Mouse (Mus musculus) midbrain, embryonic 13.5 days (tissue): ENCODE results near the gene Txnrd1. TPM values are rescaled to one million over a fixed set of nuclear protein-coding genes. Genes with fewer than 3 reads are reported as not detected.

ENCODE experiments used
- ATAC-seq: fragments of 200-750 bp; cut with Nextera tagmentation; 2 replicates; pipeline ENCODE4 v1.8.0; 2017; ENCODE audit warnings: mild to moderate bottlenecking, moderate TSS enrichment, moderate library complexity
- H3K27ac ChIP-seq: fragments of 300-500 bp; sonication (generic); 2 replicates; pipeline ENCODE4 v1.5.1; 2015; ENCODE audit warnings: inconsistent platforms, mild to moderate bottlenecking, moderate library complexity
- H3K27me3 ChIP-seq: fragments of 300-500 bp; sonication (generic); 2 replicates; pipeline ENCODE4 v1.6.1; 2015; ENCODE audit warnings: mild to moderate bottlenecking, inconsistent platforms
- H3K36me3 ChIP-seq: fragments of 300-500 bp; sonication (generic); 2 replicates; pipeline ENCODE4 v1.6.1; 2015; ENCODE audit warnings: mild to moderate bottlenecking, inconsistent platforms
- H3K4me1 ChIP-seq: fragments of 300-500 bp; sonication (generic); replicated peaks from 2 replicates; pipeline ENCODE4 v1.6.1; 2015; ENCODE audit warnings: inconsistent platforms
- H3K4me2 ChIP-seq: fragments of 300-500 bp; sonication (generic); replicated peaks from 2 replicates; pipeline ENCODE4 v1.6.1; 2015; ENCODE audit warnings: moderate library complexity, mild to moderate bottlenecking, inconsistent platforms
- H3K4me3 ChIP-seq: fragments of 300-500 bp; sonication (generic); replicated peaks from 2 replicates; pipeline ENCODE4 v1.5.1; 2015; ENCODE audit warnings: mild to moderate bottlenecking, inconsistent platforms
- H3K9ac ChIP-seq: fragments of 300-500 bp; sonication (generic); replicated peaks from 2 replicates; pipeline ENCODE4 v1.6.1; 2015; ENCODE audit warnings: mild to moderate bottlenecking, inconsistent platforms
- H3K9me3 ChIP-seq: fragments of 300-500 bp; sonication (generic); 2 replicates; pipeline ENCODE4 v1.6.1; 2016; ENCODE audit warnings: mild to moderate bottlenecking, inconsistent platforms
- WGBS: fragments of 180-500 bp; shearing (Covaris S2); methylation state at CpG from one replicate; pipeline ENCODE4 v1.1.7; 2015; 5-methylcytosine and 5-hydroxymethylcytosine counted together
- polyA plus RNA-seq: library from polyadenylated mRNA; unstranded; fragments of >200 nt; fragmentation: Nextera tagmentation; extraction: Ambion mirVana; gene quantifications from 2 replicates; pipeline ENCODE4 v1.2.1, GENCODE M21; 2015

The Txnrd1 gene
- polyA plus RNA-seq, 1 experiment from 2014 or later, result 133 TPM

- H3K9ac ChIP-seq, result 0 out of 2 replicates have a peak overlapping the region, but pooled peaks have one; percentile 88
- peak overlapping the region; percentile 81 for H3K4me2 ChIP-seq
- no peaks in the 10 kb centered on the region for H3K27me3 ChIP-seq
- H3K36me3 ChIP-seq, result no peaks in the 10 kb centered on the region
- H3K4me1 ChIP-seq, result peaks cover 30% of the 10 kb centered on the region
- WGBS, result 55% methylated on average over 10 of the region's 10 CpGs
- no peak overlapping the region for H3K27ac ChIP-seq
- H3K4me3 ChIP-seq, result peak overlapping the region; percentile 80
- no peaks in the 10 kb centered on the region for H3K9me3 ChIP-seq
- ATAC-seq, result no peak
Observed at GRCm38 (mm10) chr10:82858032-82858680, 24.4 kb downstream of the Txnrd1 start.

- peak overlapping the region; percentile 95 for H3K27ac ChIP-seq
- no peaks in the 10 kb centered on the region for H3K9me3 ChIP-seq
- H3K9ac ChIP-seq, result peak overlapping the region; percentile 88
- under 1% methylated on average over 49 of the region's 49 CpGs for WGBS
- H3K4me2 ChIP-seq, result peak overlapping the region; percentile 81
- H3K36me3 ChIP-seq, result peaks cover 2% of the 10 kb centered on the region
- peaks cover 37% of the 10 kb centered on the region for H3K4me1 ChIP-seq
- ATAC-seq, result peak; percentile 86
- peak overlapping the region; percentile 80 for H3K4me3 ChIP-seq
- no peaks in the 10 kb centered on the region for H3K27me3 ChIP-seq
Observed at GRCm38 (mm10) chr10:82858691-82859532, 25.2 kb downstream of the Txnrd1 start.

GRCm38 (mm10) chr10:82859533-82859915 lies 25.8 kb downstream of the Txnrd1 start:
- peak overlapping the region; percentile 80 for H3K4me3 ChIP-seq
- peak overlapping the region; percentile 95 for H3K27ac ChIP-seq
- H3K27me3 ChIP-seq, result no peaks in the 10 kb centered on the region
- no peaks in the 10 kb centered on the region for H3K9me3 ChIP-seq
- under 1% methylated on average over 8 of the region's 8 CpGs for WGBS
- H3K36me3 ChIP-seq, result peaks cover 8% of the 10 kb centered on the region
- peak overlapping the region; percentile 81 for H3K4me2 ChIP-seq
- peak overlapping the region; percentile 88 for H3K9ac ChIP-seq
- H3K4me1 ChIP-seq, result peaks cover 39% of the 10 kb centered on the region
- ATAC-seq, result peak; percentile 63

GRCm38 (mm10) chr10:82860181-82860928 lies 26.6 kb downstream of the Txnrd1 start:
- Histone ChIP-seq H3K27ac (peak overlapping the region; percentile 95), H3K27me3 (no peaks in the 10 kb centered on the region), H3K4me2 (peak overlapping the region; percentile 81), H3K9me3 (no peaks in the 10 kb centered on the region), H3K9ac (peak overlapping the region; percentile 88), H3K4me3 (peak overlapping the region; percentile 80), H3K4me1 (peaks cover 39% of the 10 kb centered on the region), H3K36me3 (peaks cover 12% of the 10 kb centered on the region)
- ATAC-seq, result peak; percentile 75
- WGBS, result under 1% methylated on average over 50 of the region's 50 CpGs

GRCm38 (mm10) chr10:82860929-82861315 lies 27.2 kb downstream of the Txnrd1 start:
- Histone ChIP-seq H3K9me3 (no peaks in the 10 kb centered on the region), H3K9ac (peak overlapping the region; percentile 88), H3K27me3 (no peaks in the 10 kb centered on the region), H3K4me1 (peaks cover 42% of the 10 kb centered on the region), H3K4me3 (peak overlapping the region; percentile 80), H3K4me2 (peak overlapping the region; percentile 81), H3K27ac (peak overlapping the region; percentile 95), H3K36me3 (peaks cover 12% of the 10 kb centered on the region)
- WGBS, result 6% methylated on average over 8 of the region's 8 CpGs
- no peak for ATAC-seq

- peaks cover 28% of the 10 kb centered on the region for H3K36me3 ChIP-seq
- no peaks in the 10 kb centered on the region for H3K9me3 ChIP-seq
- 78% methylated on average over 5 of the region's 5 CpGs for WGBS
- H3K27me3 ChIP-seq, result no peaks in the 10 kb centered on the region
- H3K4me3 ChIP-seq, result no peak overlapping the region
- H3K4me2 ChIP-seq, result peak overlapping the region; percentile 81
- peak overlapping the region; percentile 19; the same call in 1 of the 2 replicates for H3K9ac ChIP-seq
- peaks cover 52% of the 10 kb centered on the region for H3K4me1 ChIP-seq
- no peak overlapping the region for H3K27ac ChIP-seq
- ATAC-seq, result no peak
Observed at GRCm38 (mm10) chr10:82863106-82863680, 29.4 kb downstream of the Txnrd1 start.

GRCm38 (mm10) chr10:82863827-82864226 lies 30.1 kb downstream of the Txnrd1 start:
- ATAC-seq, result no peak
- Histone ChIP-seq H3K27me3 (no peaks in the 10 kb centered on the region), H3K36me3 (peaks cover 31% of the 10 kb centered on the region), H3K27ac (no peak overlapping the region), H3K4me2 (no peak overlapping the region), H3K4me1 (peaks cover 47% of the 10 kb centered on the region), H3K9me3 (no peaks in the 10 kb centered on the region), H3K9ac (no peak overlapping the region), H3K4me3 (no peak overlapping the region)
- 87% methylated on average over 7 of the region's 7 CpGs for WGBS

- H3K27ac ChIP-seq, result peak within 1 kb of the TSS; percentile 7; the same call in 1 of the 2 replicates
- H3K9ac ChIP-seq, result peak within 1 kb of the TSS; percentile 19; the same call in 1 of the 2 replicates
- WGBS, result 56% methylated on average over 9 of the region's 9 CpGs
- 0 out of 2 replicates have a peak, but pooled peaks have one; percentile 40 for ATAC-seq
- no peaks in the 10 kb centered on the region for H3K27me3 ChIP-seq
- peaks cover 31% of the 10 kb centered on the region for H3K36me3 ChIP-seq
- no peak within 1 kb of the TSS for H3K4me3 ChIP-seq
- H3K4me2 ChIP-seq, result no peak within 1 kb of the TSS
- H3K4me1 ChIP-seq, result peaks cover 40% of the 10 kb centered on the region
- no peaks in the 10 kb centered on the region for H3K9me3 ChIP-seq
Observed at GRCm38 (mm10) chr10:82866356-82866755, 32.6 kb downstream of the Txnrd1 start, which contains the start of gene Eid3. Gene Eid3, plus strand, starts transcription at chr10:82866626.

- peak overlapping the region; percentile 7; the same call in 1 of the 2 replicates for H3K27ac ChIP-seq
- H3K9me3 ChIP-seq, result no peaks in the 10 kb centered on the region
- no peak overlapping the region for H3K4me3 ChIP-seq
- no peak overlapping the region for H3K4me2 ChIP-seq
- 85% methylated on average over 18 of the region's 18 CpGs for WGBS
- H3K36me3 ChIP-seq, result peaks cover 31% of the 10 kb centered on the region
- 0 out of 2 replicates have a peak, but pooled peaks have one; percentile 18 for ATAC-seq
- no peak overlapping the region for H3K9ac ChIP-seq
- H3K27me3 ChIP-seq, result no peaks in the 10 kb centered on the region
- peaks cover 35% of the 10 kb centered on the region for H3K4me1 ChIP-seq
Observed at GRCm38 (mm10) chr10:82866832-82867231, 33.1 kb downstream of the Txnrd1 start.

- Histone ChIP-seq H3K27ac (no peak overlapping the region), H3K9me3 (no peaks in the 10 kb centered on the region), H3K9ac (no peak overlapping the region), H3K36me3 (peaks cover 35% of the 10 kb centered on the region), H3K4me1 (peaks cover 22% of the 10 kb centered on the region), H3K4me3 (no peak overlapping the region), H3K4me2 (no peak overlapping the region), H3K27me3 (no peaks in the 10 kb centered on the region)
- 88% methylated on average over 6 of the region's 6 CpGs for WGBS
- no peak for ATAC-seq
Observed at GRCm38 (mm10) chr10:82868418-82869086, 34.8 kb downstream of the Txnrd1 start.

- no peak for ATAC-seq
Observed at GRCm38 (mm10) chr10:82875446-82875845, 41.7 kb downstream of the Txnrd1 start.

More at GRCm38 (mm10) chr10:82875446-82875845, 41.7 kb downstream of the Txnrd1 start:
- H3K27ac ChIP-seq, result no peak overlapping the region
- H3K4me3 ChIP-seq, result no peak overlapping the region
- H3K27me3 ChIP-seq, result no peaks in the 10 kb centered on the region
- peaks cover 66% of the 10 kb centered on the region for H3K36me3 ChIP-seq
- 92% methylated on average over 10 of the region's 10 CpGs for WGBS
- no peak overlapping the region for H3K4me2 ChIP-seq
- H3K4me1 ChIP-seq, result peaks cover 4% of the 10 kb centered on the region; the same call in 1 of the 2 replicates
- H3K9ac ChIP-seq, result no peak overlapping the region
- no peaks in the 10 kb centered on the region for H3K9me3 ChIP-seq
